Mouse (Mus musculus): ENCODE data around the gene Grik1.

Grik1 gene

DNA sequence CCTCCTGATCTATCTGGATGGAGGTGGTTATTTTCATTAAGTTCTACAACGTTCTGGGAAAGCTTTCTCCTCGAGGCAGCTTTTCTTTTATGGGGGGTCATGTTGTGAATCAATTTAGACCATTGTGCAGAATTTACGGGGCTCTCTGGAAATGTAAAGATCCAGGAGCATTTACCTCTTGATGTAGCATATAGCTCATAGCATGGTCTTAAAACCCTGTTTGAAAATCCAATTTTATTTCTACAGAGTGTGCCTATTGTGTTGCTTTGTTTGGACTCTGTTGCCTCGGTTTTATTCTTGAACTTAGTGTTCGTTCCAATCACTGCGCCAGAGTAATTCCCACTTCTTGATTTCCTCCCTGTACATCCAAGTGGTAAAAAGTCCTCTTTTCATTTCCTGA lies 328.6 kb downstream of the Grik1 start:
- no peak for DNase-seq (ENCODE audit: low read depth, low spot score)

DNA sequence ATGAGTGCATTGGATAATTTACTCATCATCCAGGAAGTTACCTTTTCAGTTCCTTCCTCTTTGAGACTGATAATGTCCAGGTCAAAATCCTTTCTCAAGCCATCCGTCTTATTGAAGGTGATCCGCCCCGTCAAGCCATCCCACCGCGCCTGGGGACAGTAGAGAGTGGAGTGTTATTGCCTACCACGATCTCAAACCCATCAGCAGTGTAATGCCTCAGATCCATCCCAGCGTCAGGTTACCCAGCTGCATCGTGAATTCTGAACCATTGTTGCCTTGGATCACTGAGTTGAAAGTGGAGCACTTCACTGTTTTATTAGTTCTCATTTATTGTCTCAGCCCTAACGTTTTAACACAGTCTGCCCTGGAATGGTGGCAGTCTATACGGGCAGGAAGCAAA lies 332.6 kb downstream of the Grik1 start:
- DNase-seq (ENCODE audit: low read depth, low spot score): no peak

DNA sequence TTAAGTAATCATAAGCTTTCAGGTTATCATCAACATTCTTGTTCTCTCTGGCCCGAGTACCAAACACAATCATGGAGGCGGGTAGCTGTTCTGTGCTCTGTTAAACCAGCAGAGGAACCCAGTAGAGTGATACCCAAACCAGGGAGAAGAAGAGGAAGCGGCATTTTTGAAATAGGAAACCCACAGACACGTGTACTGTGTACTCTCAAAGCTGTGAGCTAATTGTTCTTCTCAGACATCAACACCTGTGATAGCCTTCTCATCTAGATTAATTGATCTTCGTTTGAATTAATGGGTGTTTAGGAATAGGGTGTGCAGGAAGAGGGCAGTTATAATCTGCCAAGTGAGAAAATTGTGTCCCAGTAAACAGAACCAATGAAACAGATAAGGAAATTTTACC lies 333.9 kb downstream of the Grik1 start:
- no peak for DNase-seq (ENCODE audit: low read depth, low spot score)

DNA sequence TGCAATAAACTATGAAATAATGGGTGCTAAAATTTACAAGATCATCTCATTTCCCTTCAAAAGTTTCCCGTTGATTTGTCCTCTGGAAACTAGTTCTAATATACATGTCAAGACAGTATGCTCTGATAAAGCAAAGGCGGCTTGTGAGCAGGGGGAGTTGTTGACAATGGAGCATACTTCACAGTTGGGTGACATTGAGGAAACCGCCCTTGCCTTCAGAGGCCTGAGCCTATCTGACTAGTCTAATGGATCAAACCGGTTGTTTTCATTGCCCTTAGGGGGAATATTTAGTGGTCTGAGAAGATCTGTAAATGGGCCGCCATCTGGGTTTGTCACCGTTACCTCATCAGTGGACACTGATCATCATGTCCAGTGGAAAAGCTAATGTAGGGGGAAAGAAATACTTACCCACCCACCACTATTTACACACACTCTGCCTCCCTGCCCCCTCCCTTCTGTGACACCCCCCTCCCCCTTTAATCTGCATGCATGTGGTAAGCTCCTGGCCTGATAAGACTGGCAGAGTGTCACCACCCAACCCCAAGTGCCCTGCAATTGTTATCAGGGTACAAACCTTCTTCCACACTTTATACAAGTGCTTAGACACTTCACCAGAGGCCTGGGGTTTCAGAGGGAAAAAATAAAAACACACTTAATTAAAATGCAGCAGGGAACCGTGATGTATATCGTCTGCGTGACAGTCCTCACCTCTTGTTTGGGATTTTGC lies 335.2 kb downstream of the Grik1 start:
- DNase-seq (ENCODE audit: low read depth, low spot score): no peak

DNA sequence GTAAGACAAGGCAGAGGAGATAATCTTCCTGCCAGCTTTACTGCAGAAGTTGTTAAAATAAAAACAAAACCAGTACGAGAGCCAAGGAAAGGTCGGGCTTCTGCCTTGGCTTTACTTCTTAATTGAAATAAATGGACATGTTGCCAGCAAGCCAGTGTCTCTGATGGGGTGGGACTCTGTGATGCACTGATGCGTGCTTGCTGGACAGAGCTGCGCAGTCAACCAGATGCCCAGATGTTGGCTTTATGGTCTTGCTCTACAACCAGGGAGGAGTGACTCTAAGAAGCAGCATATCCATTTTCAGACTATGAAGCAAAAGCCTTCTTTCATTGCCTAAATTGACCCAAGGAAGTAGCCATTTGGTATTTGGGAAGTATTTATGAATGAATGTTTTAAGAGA lies 336.9 kb downstream of the Grik1 start:
- no peak for DNase-seq (ENCODE audit: low read depth, low spot score)

DNA sequence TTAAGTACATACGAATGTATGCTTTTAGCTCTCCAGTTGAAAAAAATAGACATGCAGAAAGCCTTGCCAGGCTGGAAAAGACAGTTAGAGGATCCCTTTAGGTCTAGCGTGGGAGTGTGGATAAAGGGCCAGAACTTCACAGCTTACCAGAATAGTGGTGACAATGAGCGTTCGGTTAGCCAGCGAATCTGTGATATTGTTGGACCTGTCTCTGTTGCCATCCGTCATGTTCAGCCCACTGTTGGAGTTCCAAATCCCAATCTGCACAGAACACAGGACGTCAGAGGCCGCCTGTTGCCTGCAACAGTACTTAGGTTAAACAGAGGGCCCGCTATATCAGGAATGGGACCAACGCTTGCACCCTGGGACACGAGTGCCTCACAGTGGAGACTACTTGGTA lies 340.2 kb downstream of the Grik1 start:
- DNase-seq (ENCODE audit: low read depth, low spot score): no peak

DNA sequence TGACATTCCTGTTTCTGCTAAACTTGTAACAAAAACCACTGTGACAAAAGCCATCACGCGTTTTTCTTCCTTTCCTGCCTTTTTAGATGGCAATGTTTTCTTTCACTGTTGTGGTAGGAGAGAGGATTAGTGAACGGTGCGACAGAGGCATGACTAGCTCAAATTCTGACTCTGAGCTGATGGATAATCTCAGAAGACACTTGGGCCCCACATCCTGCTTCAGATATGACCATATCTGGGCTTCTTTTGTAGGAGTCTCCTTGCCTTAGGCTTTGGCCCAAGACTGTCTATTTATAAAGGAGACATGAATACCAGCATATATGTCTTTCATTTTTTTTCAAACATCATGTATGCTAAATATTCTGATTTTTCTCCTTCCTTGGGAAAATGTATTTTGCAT lies 341.9 kb downstream of the Grik1 start:
- DNase-seq (ENCODE audit: low read depth, low spot score): no peak

DNA sequence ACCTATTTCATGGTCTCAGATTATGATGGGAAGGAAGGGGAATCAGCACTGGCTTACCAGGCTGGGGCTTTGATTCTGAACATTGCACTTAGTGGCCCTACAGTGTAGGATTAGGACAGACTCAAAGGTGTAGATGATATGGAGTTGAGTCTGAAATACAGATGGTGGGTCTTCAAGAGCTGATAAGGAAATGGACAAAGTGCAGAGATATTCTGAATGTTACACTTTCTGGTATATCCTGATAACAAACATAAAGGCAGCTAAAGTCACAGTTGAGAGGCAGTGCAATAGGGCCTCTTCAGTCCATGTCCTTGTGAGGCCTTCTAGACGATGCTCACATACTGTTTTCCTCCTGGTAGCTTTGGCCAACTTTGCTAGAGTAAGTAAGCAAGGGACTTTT lies 345.7 kb downstream of the Grik1 start:
- no peak for DNase-seq (ENCODE audit: low read depth, low spot score)

DNA sequence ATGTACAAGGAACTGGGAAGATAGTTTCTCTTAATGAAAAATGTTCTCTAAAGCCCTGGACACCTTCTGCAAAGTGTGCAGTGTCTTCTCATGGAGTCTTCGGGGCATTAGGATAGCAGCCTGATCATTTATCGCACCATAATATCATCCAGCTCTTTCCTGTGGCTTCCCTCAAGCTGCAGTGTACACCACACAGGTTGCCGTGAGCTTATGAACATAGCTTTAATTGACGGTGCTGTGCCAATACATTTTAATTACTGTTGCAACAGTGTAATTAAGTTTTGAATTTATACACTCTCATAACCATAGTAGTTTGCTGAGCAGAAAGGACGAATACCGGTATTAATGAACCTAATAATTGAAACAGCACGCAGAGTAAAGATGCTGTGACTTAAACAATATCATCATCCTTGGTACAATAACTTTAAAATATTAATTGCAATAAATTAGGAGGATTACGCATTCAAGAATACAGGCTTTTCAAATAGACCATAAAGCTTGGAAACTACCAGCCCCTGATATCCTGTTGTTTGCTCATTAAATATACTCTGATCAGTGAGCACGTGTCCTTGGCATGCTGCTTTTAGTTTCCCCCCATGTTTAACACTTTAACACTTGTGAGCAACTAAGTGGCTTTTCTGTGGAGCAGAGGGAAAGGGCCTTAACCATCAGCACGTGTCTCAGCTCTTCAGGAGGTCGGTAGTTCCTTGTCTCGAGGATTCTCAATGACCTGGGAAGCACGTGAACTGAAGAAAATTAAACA lies 347.8 kb downstream of the Grik1 start:
- DNase-seq (ENCODE audit: low read depth, low spot score): no peak

DNA sequence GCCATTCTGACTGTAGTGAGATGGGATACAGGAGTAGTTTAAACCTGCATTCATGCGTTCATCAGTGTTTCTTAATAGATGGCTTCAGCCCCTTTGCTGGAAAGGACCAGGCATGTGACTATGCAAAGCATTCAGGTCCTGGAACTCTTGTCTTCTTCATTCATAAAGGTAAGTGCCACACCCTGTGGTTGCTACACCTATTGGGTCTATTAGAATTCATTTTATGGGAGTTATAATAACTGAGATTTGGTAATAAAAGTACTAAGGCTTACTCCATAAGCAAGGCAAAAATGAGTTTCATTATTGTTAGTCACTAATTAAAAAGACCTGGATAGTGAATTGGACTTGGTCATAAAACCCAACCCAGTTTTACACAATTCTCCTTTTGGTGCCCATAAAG lies 355.4 kb downstream of the Grik1 start:
- no peak for DNase-seq (ENCODE audit: low read depth, low spot score)

DNA sequence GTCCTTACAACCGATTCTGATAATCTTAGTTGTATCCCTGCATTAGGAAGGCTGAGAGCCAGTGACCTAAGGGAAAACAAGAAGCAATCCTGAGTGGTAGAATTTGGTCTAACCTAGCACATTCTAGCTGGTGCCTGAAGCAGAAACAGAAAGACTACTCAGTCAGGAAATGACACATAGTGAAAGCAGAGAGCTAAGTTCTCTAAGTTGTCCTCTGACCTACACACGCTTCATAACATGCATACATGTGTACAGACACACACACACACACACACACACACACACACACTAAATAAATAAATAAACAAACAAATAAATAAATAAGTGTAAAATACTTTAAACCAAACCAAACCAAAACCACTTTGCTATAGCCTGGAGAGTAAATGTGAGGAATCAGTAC lies 358.7 kb downstream of the Grik1 start:
- no peak for DNase-seq (ENCODE audit: low read depth, low spot score)

DNA sequence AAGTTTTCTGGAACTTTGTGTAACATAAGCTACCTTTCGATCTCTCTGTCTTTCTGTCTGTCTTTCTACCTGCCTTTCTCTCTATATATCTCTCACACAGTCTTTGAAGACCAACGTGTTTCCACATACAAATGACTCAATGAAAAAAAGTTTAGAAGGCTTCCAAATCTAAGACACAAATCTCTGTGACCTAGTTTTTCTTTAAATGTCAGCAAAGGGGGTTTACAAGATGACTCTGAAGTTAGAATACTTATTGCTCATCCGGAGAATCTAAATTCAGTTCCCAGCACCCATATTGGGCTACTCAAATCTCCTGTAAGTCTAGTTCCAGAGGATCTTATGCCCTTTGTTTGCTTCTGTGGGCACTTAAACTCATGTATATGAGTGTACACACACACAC lies 359.5 kb downstream of the Grik1 start:
- no peak for DNase-seq (ENCODE audit: low read depth, low spot score)

DNA sequence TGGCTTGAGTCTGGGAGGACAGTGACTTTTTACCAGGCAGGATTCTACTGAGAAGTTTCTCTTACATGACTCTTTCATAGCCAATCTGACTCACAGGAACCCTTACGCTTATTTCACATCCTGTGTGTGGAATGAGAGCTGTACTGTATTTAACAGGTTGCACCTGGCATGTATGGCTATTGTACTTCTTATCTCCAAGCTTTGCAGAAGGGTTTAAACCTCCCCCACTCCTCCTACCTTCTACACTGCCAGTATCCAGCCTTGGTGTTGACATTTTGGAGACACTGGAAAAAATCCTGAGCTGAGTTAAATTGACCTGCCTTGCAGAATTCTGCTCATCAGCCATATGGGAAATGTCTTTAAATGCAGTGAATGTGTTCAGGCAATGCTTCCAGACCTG lies 361.4 kb downstream of the Grik1 start:
- DNase-seq (ENCODE audit: low read depth, low spot score): no peak

DNA sequence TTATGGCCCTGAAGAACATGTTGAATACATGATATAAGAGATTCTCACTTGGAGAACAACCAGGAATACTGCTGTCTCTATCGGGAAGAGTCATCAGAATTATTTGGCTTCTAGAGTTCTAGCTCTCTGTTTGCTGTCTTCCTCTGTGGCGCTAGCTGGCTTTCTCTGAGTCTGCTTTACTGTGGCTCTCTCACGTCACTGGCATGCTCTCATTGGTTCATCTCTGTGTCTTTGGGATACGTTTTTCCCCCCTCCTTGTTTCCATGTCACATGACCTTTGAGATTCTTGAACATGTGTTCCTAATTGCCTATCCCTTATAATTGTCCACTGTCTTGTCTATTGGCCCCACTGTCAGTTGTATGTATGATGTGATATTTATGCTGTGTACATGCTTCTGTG lies 372.2 kb downstream of the Grik1 start:
- no peak for DNase-seq (ENCODE audit: low read depth, low spot score)

DNA sequence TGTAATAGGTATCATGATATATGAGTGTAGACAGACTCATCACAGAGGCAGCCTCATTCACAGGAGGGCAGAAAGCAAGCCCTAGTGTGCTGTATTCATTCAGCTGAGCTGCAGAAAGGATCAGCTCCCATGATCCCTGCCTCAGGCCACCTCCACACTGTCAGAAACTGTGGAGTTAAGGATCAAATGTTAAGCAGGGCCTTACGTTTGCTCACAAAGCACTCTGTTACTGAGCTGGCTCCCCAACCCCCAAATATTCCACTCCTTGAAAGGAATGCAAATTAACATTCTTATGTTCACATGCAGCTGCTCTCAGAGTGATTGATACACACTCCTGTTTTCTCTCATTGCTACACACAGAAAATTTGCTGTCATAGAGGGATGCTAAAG lies 372.9 kb downstream of the Grik1 start:
- DNase-seq (ENCODE audit: low read depth, low spot score): no peak

DNA sequence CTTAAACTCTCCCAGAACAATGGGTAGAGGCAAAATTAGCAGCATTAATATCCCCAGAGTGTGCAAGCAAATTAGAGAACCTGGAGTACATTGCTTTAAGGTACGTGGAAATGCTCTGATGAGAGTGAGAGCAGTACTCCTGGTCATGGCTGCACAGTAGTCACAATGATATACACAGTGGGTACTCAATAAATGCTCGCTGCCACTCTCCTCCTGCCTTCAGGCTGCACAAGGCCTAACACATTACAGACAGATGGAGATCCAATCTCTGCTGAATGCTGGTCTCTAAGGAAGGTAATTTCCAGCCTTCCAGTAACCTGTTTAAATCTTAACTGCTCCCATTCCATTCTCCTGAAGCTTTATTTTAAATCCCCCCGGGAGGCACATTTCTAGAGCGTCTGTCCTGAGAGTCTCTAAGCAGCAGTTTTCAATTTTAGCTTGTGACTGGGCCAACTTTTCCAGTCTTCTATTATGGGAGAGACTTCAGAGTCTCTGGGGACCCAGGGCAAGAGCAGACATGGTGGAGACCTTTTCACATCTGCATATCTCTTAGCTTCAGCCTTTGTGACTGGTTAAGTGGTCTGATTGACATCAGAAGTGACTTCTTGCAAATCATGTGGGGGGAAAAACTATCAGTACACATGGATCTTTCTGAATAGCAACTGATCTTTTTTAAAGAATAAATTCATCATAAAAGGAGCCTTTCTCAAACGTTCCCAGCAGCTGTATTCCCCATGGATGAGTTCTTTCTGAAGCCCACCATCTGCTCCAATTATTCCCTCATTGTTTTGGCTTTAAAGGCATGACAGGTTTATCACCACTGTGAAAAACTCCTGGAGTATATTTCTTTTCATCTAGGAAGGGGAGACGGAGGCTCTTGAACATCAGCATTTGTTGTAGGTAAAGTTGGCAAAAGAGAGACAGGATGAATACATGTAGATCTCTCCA lies 373.6 kb downstream of the Grik1 start:
- no peak for DNase-seq (ENCODE audit: low read depth, low spot score)

DNA sequence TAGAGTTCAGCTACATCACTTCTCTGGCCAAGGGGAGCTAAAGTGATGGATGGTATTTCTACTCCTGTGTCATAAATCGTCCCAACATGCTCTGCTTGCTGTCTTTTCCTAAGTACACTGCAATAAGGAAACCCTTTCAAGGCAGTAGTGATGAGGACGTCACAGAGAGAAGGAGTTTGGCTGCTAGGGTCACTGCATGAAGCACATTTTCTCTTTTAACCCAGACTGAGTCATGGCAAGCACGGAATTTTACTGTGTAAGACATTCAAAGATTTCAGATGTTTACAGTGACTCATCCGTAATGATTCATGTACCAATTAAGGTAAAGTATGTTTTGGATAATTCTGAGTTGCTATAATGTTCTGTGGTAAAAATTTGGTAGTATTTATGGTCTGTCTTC lies 374.9 kb downstream of the Grik1 start:
- DNase-seq (ENCODE audit: low read depth, low spot score): no peak

DNA sequence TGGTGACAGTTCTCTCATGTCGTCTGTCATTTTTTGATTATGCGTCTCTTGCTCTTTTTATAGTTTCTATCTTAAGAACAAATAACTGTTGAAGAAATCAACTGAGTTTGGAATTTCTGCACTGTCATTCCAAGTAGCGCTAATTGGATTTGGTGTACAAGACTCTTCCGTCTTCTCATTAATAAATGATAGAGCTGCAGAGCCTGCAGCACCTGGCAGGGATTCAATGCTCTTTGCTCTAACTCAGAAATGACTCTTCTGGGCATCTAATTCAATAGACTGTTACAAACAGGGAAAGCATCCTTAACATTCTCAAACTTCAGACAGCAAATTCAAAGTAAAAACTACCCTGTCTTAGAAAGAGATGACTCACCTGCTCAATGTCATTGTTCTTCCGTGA lies 376.3 kb downstream of the Grik1 start:
- DNase-seq (ENCODE audit: low read depth, low spot score): no peak

DNA sequence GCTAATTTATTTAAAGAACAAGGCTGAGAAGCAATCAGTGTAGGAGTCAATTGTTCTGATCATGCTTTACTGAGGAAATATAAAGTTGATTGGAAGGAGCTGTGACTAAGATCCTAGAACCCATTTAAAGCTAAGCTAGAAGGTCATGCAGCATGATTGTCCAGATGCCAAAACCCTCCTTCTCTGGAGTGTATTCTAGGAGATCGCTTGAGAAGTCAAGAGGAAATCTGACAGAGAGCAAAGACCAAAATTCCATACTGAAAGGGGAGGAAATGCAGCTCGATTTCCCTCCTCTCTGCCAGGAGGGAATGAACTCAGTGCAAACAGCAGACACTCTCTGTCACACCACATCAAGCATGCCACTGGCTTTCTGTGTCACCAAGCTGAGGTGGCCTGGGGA lies 378.9 kb downstream of the Grik1 start:
- DNase-seq (ENCODE audit: low read depth, low spot score): no peak

DNA sequence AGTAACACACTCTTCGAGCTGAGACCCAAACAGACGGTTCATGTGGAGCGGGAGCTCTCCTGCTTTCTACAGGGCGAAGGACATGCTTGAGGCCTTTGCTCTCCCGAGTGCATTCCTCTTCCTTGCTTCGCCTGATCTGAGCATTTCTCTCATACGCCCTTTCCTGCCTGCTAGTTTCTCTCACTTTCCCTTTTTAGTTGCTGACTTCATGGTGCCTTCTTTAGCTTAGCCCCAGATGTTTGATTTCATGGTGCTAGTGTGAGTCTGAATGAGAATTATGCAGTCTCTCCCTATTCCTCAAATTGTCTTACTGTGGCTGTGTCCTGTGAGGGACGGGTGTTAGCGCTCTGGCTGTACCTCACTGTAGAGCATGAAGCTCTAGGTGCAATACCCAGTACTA lies 388.0 kb downstream of the Grik1 start:
- DNase-seq (ENCODE audit: low read depth, low spot score): no peak

DNA sequence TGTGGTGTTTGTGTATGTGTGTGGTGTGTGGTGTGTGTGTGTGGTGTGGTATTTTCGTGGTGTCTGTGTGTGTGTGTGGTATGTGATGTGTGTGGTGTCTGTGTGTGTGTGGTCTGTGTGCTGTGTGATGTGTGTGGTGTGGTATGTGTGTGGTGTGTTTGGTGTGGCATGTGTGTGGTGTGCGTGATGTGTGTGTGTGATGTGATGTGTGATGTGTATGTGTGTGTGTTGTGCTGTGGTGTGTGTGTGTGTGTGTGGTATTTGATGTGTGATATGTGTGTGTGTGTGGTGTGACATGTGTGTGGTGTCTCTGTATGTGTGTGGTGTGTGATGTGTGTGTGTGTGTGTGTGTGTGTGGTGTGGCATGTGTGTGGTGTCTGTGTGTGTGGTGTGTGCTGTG lies 388.9 kb downstream of the Grik1 start:
- no peak for DNase-seq (ENCODE audit: low read depth, low spot score)

DNA sequence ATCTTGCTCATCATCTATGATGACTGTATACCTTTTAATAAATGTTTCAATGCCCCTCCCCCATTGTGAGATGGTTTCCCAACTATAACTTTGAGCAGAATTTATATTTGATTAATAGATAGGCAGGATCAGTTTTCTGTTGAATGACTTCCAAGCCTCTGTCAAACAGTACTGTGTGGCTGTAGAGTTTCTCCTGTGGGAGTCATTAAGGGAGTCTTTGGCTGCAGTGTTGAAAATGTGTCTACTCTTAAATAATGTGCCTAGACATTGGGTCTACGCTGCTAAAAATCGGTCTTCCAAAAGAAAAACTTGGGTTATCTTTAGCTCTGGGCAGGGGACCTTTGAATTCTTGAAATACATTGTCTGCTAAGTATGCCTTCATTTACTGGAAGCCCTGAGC lies 414.1 kb downstream of the Grik1 start:
- no peak for DNase-seq (ENCODE audit: low read depth, low spot score)
